Mouse (Mus musculus) midbrain, embryonic 16.5 days (tissue): ENCODE data around the gene Ppm1n. TPM values are rescaled to one million over a fixed set of nuclear protein-coding genes. Genes with fewer than 3 reads are reported as not detected.

Experiments
- ATAC-seq: fragments of 200-750 bp; cut with Nextera tagmentation; 2 replicates; pipeline ENCODE4 v1.8.0; 2017; ENCODE audit warnings: moderate TSS enrichment
- H3K27ac ChIP-seq: fragments of 300-500 bp; sonication (generic); 2 replicates; pipeline ENCODE4 v1.5.1; 2014; ENCODE audit warnings: mild to moderate bottlenecking, low read length, mixed read lengths
- H3K27me3 ChIP-seq: fragments of 300-500 bp; sonication (generic); 2 replicates; pipeline ENCODE4 v1.6.1; 2014; ENCODE audit warnings: low read depth, low read length, mixed read lengths; ENCODE audit not compliant: control insufficient read depth, insufficient read depth
- H3K36me3 ChIP-seq: fragments of 300-500 bp; sonication (generic); 2 replicates; pipeline ENCODE4 v1.6.1; 2014; ENCODE audit warnings: mild to moderate bottlenecking, low read length, moderate library complexity, mixed read lengths; ENCODE audit not compliant: control insufficient read depth, insufficient read depth
- H3K4me1 ChIP-seq: fragments of 300-500 bp; sonication (generic); 2 replicates; pipeline ENCODE4 v1.6.1; 2014; ENCODE audit warnings: mild to moderate bottlenecking, low read length, mixed read lengths; ENCODE audit not compliant: control insufficient read depth, insufficient read depth
- H3K4me2 ChIP-seq: fragments of 300-500 bp; sonication (generic); 2 replicates; pipeline ENCODE4 v1.6.1; 2014; ENCODE audit warnings: mild to moderate bottlenecking, low read length, mixed read lengths
- H3K4me3 ChIP-seq: fragments of 300-500 bp; sonication (generic); 2 replicates; pipeline ENCODE4 v1.5.1; 2014; ENCODE audit warnings: low read depth, mild to moderate bottlenecking, low read length, moderate library complexity, mixed read lengths
- H3K9ac ChIP-seq: fragments of 300-500 bp; sonication (generic); 2 replicates; pipeline ENCODE4 v1.6.1; 2014; ENCODE audit warnings: low read depth, low read length, mixed read lengths
- H3K9me3 ChIP-seq: fragments of 300-500 bp; sonication (generic); replicated peaks from 2 replicates; pipeline ENCODE4 v1.6.1; 2014; ENCODE audit warnings: mild to moderate bottlenecking, low read length, mixed read lengths; ENCODE audit not compliant: control insufficient read depth, poor library complexity, severe bottlenecking
- WGBS: fragments of 180-500 bp; shearing (Covaris S2); extraction: QIAGEN DNeasy Blood & Tissue Kit; methylation state at CpG from one replicate; pipeline ENCODE4 v1.1.7; 2014; 5-methylcytosine and 5-hydroxymethylcytosine counted together
- polyA plus RNA-seq: library from polyadenylated mRNA; unstranded; fragments of >200 nt; fragmentation: Nextera tagmentation; extraction: Ambion mirVana; gene quantifications from 2 replicates; pipeline ENCODE4 v1.2.1, GENCODE M21; 2015

The Ppm1n gene
- polyA plus RNA-seq, 1 experiment from 2014 or later, result 1.6 TPM

- H3K9me3 ChIP-seq, result no peaks in the 10 kb centered on the region
- WGBS, result 2% methylated on average over 48 of the region's 48 CpGs
- H3K4me2 ChIP-seq, result peak overlapping the region; percentile 98
- H3K4me1 ChIP-seq, result peaks cover 28% of the 10 kb centered on the region
- H3K36me3 ChIP-seq, result no peaks in the 10 kb centered on the region
- H3K27me3 ChIP-seq, result peaks cover 30% of the 10 kb centered on the region
- no peak overlapping the region for H3K27ac ChIP-seq
- no peak for ATAC-seq
- peak overlapping the region; percentile 1 for H3K9ac ChIP-seq
- H3K4me3 ChIP-seq, result peak overlapping the region; percentile 62
Observed at GRCm38 (mm10) chr7:19309278-19309883, 29.5 kb upstream of the Ppm1n start.

- peaks cover 33% of the 10 kb centered on the region for H3K27me3 ChIP-seq
- peak overlapping the region; percentile 77 for H3K27ac ChIP-seq
Observed at GRCm38 (mm10) chr7:19308454-19309277, 28.8 kb upstream of the Ppm1n start.

DNA sequence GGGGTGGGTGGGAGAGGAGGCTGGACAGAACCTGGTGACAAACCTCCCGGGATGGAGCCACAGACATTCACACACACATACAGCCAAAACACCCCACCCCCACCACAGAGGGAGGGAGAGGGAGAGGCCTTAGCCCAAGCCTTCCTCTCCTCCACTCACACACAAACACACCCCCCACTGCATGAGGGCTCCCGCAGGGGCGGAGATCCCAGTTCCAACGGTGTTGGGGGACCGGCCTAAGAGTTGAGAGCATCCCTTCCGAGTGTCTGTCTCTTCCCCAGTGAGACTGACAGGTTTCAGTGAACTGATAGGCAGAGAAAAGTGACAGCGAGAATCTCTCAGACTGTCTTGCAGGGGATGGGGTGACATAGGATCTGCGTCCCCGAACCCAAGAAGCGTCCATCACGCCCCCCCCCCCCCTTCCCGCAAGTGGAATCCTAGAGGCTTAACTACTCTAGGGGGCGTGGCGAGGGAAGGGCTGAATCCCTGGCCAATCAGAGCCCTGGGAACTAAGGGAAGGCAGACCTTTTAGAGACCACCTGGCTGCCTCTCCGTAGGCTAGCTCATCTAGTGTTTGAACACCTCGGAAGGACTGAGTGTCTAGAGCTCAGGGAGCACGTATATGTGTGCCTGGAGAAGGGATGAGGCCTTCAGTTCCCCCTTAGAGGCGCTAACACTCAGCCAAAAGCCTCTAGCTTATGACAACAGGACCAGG is 28.0 kb upstream of the Ppm1n start:
- Histone ChIP-seq H3K27me3 (peaks cover 41% of the 10 kb centered on the region), H3K27ac (peak overlapping the region; percentile 77), H3K4me2 (peak overlapping the region; percentile 98), H3K9ac (peak overlapping the region; percentile 62), H3K4me1 (peaks cover 34% of the 10 kb centered on the region), H3K4me3 (peak overlapping the region; percentile 62), H3K9me3 (no peaks in the 10 kb centered on the region), H3K36me3 (no peaks in the 10 kb centered on the region)
- ATAC-seq, result peak; percentile 63
- 2% methylated on average over 18 of the region's 18 CpGs for WGBS

More at GRCm38 (mm10) chr7:19308454-19309277, 28.8 kb upstream of the Ppm1n start:
- WGBS, result under 1% methylated on average over 58 of the region's 58 CpGs
- Histone ChIP-seq H3K9me3 (no peaks in the 10 kb centered on the region), H3K9ac (peak overlapping the region; percentile 62), H3K4me3 (peak overlapping the region; percentile 62), H3K4me2 (peak overlapping the region; percentile 98), H3K4me1 (peaks cover 33% of the 10 kb centered on the region), H3K36me3 (no peaks in the 10 kb centered on the region)
- ATAC-seq, result peak; percentile 86

DNA sequence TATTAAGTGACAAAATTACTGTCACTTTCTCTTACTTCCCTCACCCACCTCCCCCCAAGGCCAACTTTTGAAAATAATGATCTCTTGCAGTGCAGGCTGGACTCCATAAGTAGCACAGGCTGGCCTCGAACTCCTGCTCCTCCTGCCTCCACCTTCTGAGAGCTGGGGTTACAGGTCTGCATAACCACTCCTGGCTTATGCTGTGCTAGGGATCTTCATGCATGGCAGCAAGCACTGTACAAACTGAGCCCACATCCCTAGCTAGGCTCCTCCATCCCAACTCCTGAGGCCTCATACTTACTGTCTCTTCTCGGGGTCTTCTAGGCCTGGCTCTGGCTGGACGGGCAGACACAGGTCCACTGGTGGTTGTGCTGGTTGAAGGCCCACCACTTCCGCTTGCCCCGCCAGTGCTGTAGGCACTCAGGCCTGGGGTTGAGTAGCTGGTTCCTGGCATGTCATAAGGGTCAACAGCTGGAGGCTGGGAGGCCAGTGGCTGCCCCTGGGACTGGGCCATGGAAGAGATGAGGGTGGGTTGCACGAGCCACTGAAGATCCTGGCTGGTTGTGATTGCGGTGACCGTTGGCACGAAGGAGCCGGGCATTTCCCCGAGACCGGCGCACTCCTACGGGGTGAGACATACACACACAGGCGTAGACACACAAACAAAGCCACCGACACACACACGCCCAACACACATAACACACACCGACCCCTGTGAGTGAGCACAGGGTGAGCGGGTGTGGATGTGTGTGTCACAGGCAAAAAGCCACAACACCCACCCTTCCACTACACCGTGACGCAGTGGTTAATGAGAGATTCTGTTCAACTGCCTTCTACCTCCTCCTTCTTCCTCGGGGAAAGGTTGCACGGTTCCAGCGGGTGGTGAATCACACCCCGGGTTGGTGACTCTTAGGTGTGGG is 27.2 kb upstream of the Ppm1n start:
- Histone ChIP-seq H3K4me3 (no peak overlapping the region), H3K9ac (no peak overlapping the region), H3K4me2 (no peak overlapping the region), H3K27ac (no peak overlapping the region), H3K9me3 (no peaks in the 10 kb centered on the region), H3K27me3 (peaks cover 41% of the 10 kb centered on the region), H3K4me1 (peaks cover 39% of the 10 kb centered on the region), H3K36me3 (no peaks in the 10 kb centered on the region)
- 70% methylated on average over 25 of the region's 25 CpGs for WGBS
- no peak for ATAC-seq

- WGBS, result 48% methylated on average over 16 of the region's 16 CpGs
- H3K36me3 ChIP-seq, result no peaks in the 10 kb centered on the region
- H3K4me2 ChIP-seq, result no peak overlapping the region
- no peaks in the 10 kb centered on the region for H3K9me3 ChIP-seq
- no peak overlapping the region for H3K4me3 ChIP-seq
- no peak overlapping the region for H3K9ac ChIP-seq
- ATAC-seq, result no peak
- no peak overlapping the region for H3K27ac ChIP-seq
- H3K27me3 ChIP-seq, result peaks cover 36% of the 10 kb centered on the region
- H3K4me1 ChIP-seq, result peaks cover 42% of the 10 kb centered on the region
Observed at GRCm38 (mm10) chr7:19305796-19306765, 26.2 kb upstream of the Ppm1n start.

DNA sequence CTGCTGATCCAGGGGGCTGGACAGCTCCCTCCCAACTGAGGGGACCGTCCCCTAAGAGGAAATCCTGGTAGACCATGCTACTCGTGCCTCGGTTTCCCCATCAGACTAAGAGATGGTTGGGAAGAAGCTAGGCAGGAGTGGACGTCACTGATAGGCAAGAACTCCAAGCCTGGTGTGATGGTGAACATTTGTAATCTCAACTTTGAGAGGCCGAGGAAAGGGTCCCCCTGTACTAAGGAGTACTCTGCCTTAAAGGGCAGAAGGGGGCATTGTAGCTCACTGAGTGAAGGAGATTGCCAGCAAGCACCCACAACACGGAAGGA is 25.5 kb upstream of the Ppm1n start:
- Histone ChIP-seq H3K4me2 (no peak overlapping the region), H3K27me3 (peaks cover 36% of the 10 kb centered on the region)
- 8% methylated on average over 6 of the region's 6 CpGs for WGBS

GRCm38 (mm10) chr7:19304501-19305412 is 24.9 kb upstream of the Ppm1n start:
- peak overlapping the region; percentile 50 for H3K4me2 ChIP-seq
- peak overlapping the region; percentile 28 for H3K4me3 ChIP-seq
- H3K36me3 ChIP-seq, result no peaks in the 10 kb centered on the region
- H3K9me3 ChIP-seq, result no peaks in the 10 kb centered on the region
- 1% methylated on average over 48 of the region's 48 CpGs for WGBS
- peak overlapping the region; percentile 52 for H3K9ac ChIP-seq
- no peak overlapping the region for H3K27ac ChIP-seq
- H3K27me3 ChIP-seq, result peaks cover 36% of the 10 kb centered on the region
- H3K4me1 ChIP-seq, result peaks cover 42% of the 10 kb centered on the region
- no peak for ATAC-seq

More for the DNA sequence above, 25.5 kb upstream of the Ppm1n start:
- no peak overlapping the region for H3K4me3 ChIP-seq
- no peak overlapping the region; the same call in 1 of the 2 replicates for H3K9ac ChIP-seq
- no peaks in the 10 kb centered on the region for H3K9me3 ChIP-seq
- no peaks in the 10 kb centered on the region for H3K36me3 ChIP-seq
- H3K27ac ChIP-seq, result no peak overlapping the region
- no peak for ATAC-seq
- H3K4me1 ChIP-seq, result peaks cover 41% of the 10 kb centered on the region
